Mouse (Mus musculus) kidney, embryonic 16.5 days (tissue): ENCODE results near the gene Abcb11. TPM values are rescaled to one million over a fixed set of nuclear protein-coding genes. Genes with fewer than 3 reads are reported as not detected.
A peak's percentile ranks its signal among the peaks of the same experiment; 100 is the strongest.

Experiments used
- ATAC-seq: fragments of 200-750 bp; cut with Nextera tagmentation; 2 replicates; pipeline ENCODE4 v1.8.0; 2017; ENCODE audit warnings: moderate TSS enrichment; ENCODE audit not compliant: low FRiP score, low TSS enrichment
- H3K27ac ChIP-seq: fragments of 300-500 bp; sonication (generic); 2 replicates; pipeline ENCODE4 v1.5.1; 2014; ENCODE audit warnings: low read length
- H3K27me3 ChIP-seq: fragments of 300-500 bp; sonication (generic); 2 replicates; pipeline ENCODE4 v1.6.1; 2014; ENCODE audit warnings: low read length, control low read depth, mixed read lengths; ENCODE audit not compliant: insufficient read depth
- H3K36me3 ChIP-seq: fragments of 300-500 bp; sonication (generic); 2 replicates; pipeline ENCODE4 v1.6.1; 2014; ENCODE audit warnings: low read length, control low read depth, mixed read lengths; ENCODE audit not compliant: insufficient read depth
- H3K4me1 ChIP-seq: fragments of 300-500 bp; sonication (generic); 2 replicates; pipeline ENCODE4 v1.6.1; 2014; ENCODE audit warnings: low read length, control low read depth, mixed read lengths; ENCODE audit not compliant: insufficient read depth
- H3K4me2 ChIP-seq: fragments of 300-500 bp; sonication (generic); replicated peaks from 2 replicates; pipeline ENCODE4 v1.6.1; 2014; ENCODE audit warnings: low read depth, low read length
- H3K4me3 ChIP-seq: fragments of 300-500 bp; sonication (generic); 2 replicates; pipeline ENCODE4 v1.5.1; 2014; ENCODE audit warnings: mild to moderate bottlenecking, low read length
- H3K9ac ChIP-seq: fragments of 300-500 bp; sonication (generic); replicated peaks from 2 replicates; pipeline ENCODE4 v1.6.1; 2014; ENCODE audit warnings: low read length
- H3K9me3 ChIP-seq: fragments of 300-500 bp; sonication (generic); 2 replicates; pipeline ENCODE4 v1.6.1; 2016; ENCODE audit warnings: low read length, control low read depth
- WGBS: fragments of 180-500 bp; shearing (Covaris S2); extraction: QIAGEN DNeasy Blood & Tissue Kit; methylation state at CpG from one replicate; pipeline ENCODE4 v1.1.7; 2014; 5-methylcytosine and 5-hydroxymethylcytosine counted together
- polyA plus RNA-seq: library from polyadenylated mRNA; unstranded; fragments of >200 nt; fragmentation: Nextera tagmentation; extraction: Ambion mirVana; gene quantifications from 2 replicates; pipeline ENCODE4 v1.2.1, GENCODE M21; 2015

The Abcb11 gene
- polyA plus RNA-seq, 1 experiment from 2014 or later = 0.06 TPM

DNA sequence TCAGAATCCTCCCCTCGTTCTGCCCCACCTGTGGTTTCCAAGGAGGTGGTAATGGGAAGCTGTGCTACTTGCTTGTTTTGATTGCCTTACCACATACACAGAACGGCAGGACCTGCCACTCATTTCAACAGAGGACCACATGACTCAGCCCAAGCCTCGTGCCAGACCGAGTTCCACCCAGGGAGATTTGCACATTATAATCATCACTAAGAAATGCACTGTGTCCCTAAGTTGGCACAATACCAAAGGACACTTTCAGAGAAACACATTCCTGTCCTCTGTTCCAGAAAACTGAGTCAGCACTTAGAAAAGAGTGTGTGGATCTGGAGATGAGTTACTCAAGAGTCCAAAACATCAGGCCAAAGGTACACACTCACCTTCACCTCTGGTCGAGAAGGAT, 53.4 kb downstream of the Abcb11 start:
- H3K4me2 ChIP-seq = no peak overlapping the region
- H3K4me1 ChIP-seq = no peaks in the 10 kb centered on the region
- 0 out of 2 replicates have a peak, but pooled peaks cover 2% of the 10 kb centered on the region for H3K9me3 ChIP-seq
- ATAC-seq = no peak
- 58% methylated on average over 5 of the region's 5 CpGs for WGBS
- H3K27ac ChIP-seq = no peak overlapping the region
- no peaks in the 10 kb centered on the region for H3K27me3 ChIP-seq
- no peaks in the 10 kb centered on the region for H3K36me3 ChIP-seq
- H3K4me3 ChIP-seq = no peak overlapping the region
- H3K9ac ChIP-seq = no peak overlapping the region

DNA sequence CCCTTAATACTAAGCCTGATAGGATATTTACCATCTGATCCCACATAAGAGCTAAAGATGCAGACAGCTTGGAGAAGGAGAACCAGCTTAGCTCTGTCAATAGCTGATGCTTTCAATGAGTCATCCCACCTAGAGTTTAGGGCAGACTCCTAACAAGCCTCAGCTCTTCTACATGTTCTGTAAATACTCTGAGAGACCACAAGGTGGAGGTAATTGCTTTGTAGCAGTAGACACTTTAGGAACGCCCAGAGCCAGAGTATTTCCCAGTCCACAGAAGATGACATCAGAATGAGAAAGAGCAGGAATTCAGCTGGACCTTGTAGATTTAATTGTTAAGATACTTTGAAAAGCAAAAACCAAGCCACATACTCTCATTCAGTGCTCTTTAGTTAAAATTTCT, 66.5 kb downstream of the Abcb11 start:
- WGBS = 3% methylated on average over 1 of the region's 1 CpGs
- H3K27me3 ChIP-seq = no peaks in the 10 kb centered on the region
- H3K4me2 ChIP-seq = no peak overlapping the region
- no peak overlapping the region for H3K4me3 ChIP-seq
- H3K9ac ChIP-seq = no peak overlapping the region
- H3K4me1 ChIP-seq = no peaks in the 10 kb centered on the region
- peak; percentile 67; the same call in 1 of the 2 replicates for ATAC-seq
- no peaks in the 10 kb centered on the region for H3K9me3 ChIP-seq
- no peak overlapping the region for H3K27ac ChIP-seq
- no peaks in the 10 kb centered on the region for H3K36me3 ChIP-seq

DNA sequence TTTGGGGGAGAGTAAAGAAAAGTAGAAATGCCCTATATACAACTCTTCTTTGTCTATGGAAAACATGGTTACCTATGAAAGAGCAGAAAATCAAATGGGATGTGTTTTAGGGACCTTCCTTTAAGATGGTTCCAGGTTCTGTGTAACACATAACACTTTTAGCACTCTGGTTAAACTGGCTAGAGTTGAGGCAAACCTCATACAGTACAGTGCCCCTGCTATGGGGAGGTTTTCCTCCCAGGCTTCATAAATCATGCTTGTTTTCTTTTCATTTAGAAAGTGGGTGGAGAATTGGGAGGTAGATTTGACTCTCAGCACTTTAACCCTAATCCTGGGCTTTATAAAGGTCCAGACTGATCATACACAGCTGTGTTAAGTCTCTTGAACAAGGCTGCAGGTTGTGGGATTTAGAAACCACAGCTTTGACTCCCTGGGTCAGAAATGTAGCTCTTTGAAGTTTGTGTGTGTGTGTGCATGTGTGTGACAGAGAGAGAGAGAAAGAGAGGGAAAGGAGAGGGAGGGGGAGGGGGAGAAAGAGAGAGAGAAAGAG, 78.3 kb downstream of the Abcb11 start:
- no peaks in the 10 kb centered on the region for H3K9me3 ChIP-seq
- H3K4me3 ChIP-seq = no peak overlapping the region
- peak; percentile 71 for ATAC-seq
- no peak overlapping the region for H3K27ac ChIP-seq
- no peaks in the 10 kb centered on the region for H3K36me3 ChIP-seq
- no peak overlapping the region for H3K4me2 ChIP-seq
- no peaks in the 10 kb centered on the region for H3K27me3 ChIP-seq
- no peak overlapping the region for H3K9ac ChIP-seq
- no peaks in the 10 kb centered on the region for H3K4me1 ChIP-seq

DNA sequence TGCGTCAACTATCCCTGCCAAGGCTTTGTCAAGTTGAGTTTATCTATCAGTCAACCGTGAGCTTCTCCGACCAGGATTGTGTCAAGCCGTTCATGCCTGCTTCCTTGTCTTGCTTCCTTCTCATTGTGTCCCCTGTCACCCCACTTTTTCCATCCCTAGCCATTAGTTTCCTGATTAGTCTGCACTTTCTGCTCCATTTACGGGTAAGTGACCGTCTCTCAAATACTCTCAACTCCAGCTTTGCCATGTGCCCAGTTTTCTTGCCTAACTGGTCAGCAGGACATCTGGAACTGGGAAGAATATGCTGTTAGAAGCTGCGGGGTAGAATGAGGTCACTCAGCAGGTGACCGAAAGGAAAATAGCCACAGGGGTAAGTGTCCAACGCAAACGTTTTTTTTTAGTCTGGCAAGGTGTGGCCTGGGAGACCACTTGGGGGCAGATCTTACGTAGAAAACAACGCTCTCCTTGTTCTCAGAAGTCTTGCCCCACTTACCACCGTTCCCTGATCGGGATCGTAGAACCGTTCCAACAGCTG, 94.1 kb downstream of the Abcb11 start:
- 63% methylated on average over 16 of the region's 16 CpGs for WGBS
- ATAC-seq = no peak
- no peaks in the 10 kb centered on the region for H3K9me3 ChIP-seq
- no peak overlapping the region for H3K4me3 ChIP-seq
- no peak overlapping the region for H3K27ac ChIP-seq
- H3K36me3 ChIP-seq = no peaks in the 10 kb centered on the region
- H3K4me2 ChIP-seq = no peak overlapping the region
- H3K4me1 ChIP-seq = peaks cover 5% of the 10 kb centered on the region; the same call in 1 of the 2 replicates
- H3K9ac ChIP-seq = no peak overlapping the region
- H3K27me3 ChIP-seq = no peaks in the 10 kb centered on the region

DNA sequence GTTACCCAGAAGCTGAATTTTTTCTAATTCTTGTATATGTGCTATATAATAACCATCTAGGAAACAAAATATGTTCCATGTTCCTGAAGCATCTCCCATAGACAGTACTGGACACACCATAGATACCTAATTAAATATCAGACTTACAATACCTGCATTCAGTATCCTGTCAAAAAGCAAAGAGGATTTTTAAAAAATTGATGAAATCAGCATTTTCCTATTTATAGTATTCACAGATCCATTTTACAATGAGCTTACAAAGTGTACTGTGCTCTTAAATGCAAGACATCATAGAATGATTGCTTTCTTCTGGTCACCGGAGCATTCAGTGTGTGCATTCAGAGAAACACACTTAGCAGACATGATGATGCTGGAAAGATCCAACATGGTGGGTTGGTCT, 95.3 kb downstream of the Abcb11 start:
- peaks cover 5% of the 10 kb centered on the region; the same call in 1 of the 2 replicates for H3K4me1 ChIP-seq
- no peak overlapping the region for H3K9ac ChIP-seq
- H3K9me3 ChIP-seq = no peaks in the 10 kb centered on the region
- no peaks in the 10 kb centered on the region for H3K27me3 ChIP-seq
- 88% methylated on average over 1 of the region's 1 CpGs for WGBS
- no peak overlapping the region for H3K27ac ChIP-seq
- no peaks in the 10 kb centered on the region for H3K36me3 ChIP-seq
- ATAC-seq = no peak
- H3K4me2 ChIP-seq = no peak overlapping the region
- H3K4me3 ChIP-seq = no peak overlapping the region

DNA sequence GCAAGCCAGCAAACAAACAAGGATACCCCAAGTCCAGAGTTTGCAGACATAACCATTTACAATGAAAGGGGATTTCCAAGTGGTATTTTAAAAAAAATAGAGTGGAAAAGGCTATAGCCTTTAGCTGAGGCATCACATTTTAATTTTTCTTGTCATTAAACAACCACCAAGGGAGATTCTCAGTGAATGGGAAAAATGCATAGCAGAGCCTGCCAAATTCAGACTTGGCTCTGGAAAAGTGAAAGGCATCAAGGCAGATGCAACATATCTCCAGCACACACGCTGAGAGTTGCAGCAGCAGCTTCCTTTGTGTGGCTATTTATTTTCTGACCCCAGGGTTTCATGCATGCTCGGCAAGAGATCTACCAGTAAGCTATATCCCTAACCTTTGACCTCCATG, 97.5 kb downstream of the Abcb11 start:
- Histone ChIP-seq H3K9ac (no peak overlapping the region), H3K4me1 (peaks cover 5% of the 10 kb centered on the region; the same call in 1 of the 2 replicates), H3K4me2 (no peak overlapping the region), H3K36me3 (no peaks in the 10 kb centered on the region), H3K4me3 (no peak overlapping the region), H3K27ac (no peak overlapping the region), H3K9me3 (no peaks in the 10 kb centered on the region), H3K27me3 (no peaks in the 10 kb centered on the region)
- no peak; the same call in 1 of the 2 replicates for ATAC-seq
- 24% methylated on average over 2 of the region's 2 CpGs for WGBS

DNA sequence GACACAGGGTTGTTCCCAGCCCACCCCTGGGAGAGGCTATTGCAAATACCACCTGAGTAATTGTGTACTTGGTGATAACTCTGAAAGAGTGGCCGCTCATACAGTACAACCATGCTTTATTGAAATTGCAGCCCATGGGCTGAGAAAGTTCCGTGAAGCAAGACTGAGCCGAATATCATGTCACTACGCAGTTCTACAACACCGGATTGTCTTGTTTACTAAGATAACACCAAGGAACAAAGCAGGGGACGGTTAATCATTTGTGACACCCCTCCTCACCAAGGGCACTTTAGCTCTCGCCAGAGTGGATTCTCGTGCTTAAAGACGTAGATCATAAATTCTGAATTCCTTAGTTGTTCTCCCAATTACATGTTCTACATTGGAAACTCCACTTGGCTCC, 103.1 kb downstream of the Abcb11 start:
- Histone ChIP-seq H3K9me3 (no peaks in the 10 kb centered on the region), H3K27ac (no peak overlapping the region)
- ATAC-seq = peak; percentile 82

DNA sequence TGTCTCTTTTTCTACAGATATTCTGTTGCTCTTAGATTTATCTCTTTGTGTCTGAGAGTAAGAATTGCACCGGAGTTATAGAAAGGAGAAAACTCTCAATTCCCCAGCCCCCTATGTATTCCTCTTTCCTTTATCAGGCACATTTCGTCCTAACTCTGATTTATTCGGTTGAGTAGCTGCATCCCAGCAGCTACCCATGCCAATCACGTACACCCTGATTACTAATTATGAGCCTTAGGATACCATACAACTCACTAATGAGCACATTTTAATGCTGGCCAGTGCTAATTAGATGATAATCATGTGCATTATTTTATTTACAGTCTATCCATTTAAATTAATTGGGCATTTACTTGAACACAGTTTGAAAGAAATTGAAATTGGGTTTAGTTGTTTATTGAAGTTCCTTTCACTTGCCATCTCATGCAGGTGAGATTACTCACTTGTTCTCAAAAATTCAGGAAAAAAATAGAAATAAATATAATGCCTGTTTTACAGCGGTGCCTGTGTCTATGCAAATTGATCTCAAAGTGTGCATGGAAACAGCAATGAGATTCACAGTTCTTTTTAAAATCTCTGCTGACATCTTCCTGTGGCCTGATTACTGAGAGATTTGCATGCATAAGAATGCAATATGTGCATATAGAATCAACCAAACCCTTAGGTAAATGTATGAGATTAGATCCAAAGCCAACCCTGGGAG, 107.3 kb downstream of the Abcb11 start:
- no peak overlapping the region for H3K4me3 ChIP-seq
- no peaks in the 10 kb centered on the region for H3K36me3 ChIP-seq
- no peak overlapping the region for H3K27ac ChIP-seq
- ATAC-seq = no peak
- no peaks in the 10 kb centered on the region for H3K9me3 ChIP-seq
- no peaks in the 10 kb centered on the region for H3K27me3 ChIP-seq
- peaks cover 7% of the 10 kb centered on the region; the same call in 1 of the 2 replicates for H3K4me1 ChIP-seq
- H3K9ac ChIP-seq = no peak overlapping the region
- no peak overlapping the region for H3K4me2 ChIP-seq
- 73% methylated on average over 5 of the region's 5 CpGs for WGBS

More for the DNA sequence above, 103.1 kb downstream of the Abcb11 start:
- H3K4me1 ChIP-seq = peaks cover 5% of the 10 kb centered on the region; the same call in 1 of the 2 replicates
- no peak overlapping the region for H3K4me3 ChIP-seq
- 19% methylated on average over 9 of the region's 9 CpGs for WGBS
- no peaks in the 10 kb centered on the region for H3K36me3 ChIP-seq
- H3K9ac ChIP-seq = no peak overlapping the region
- no peak overlapping the region for H3K4me2 ChIP-seq
- no peaks in the 10 kb centered on the region for H3K27me3 ChIP-seq

DNA sequence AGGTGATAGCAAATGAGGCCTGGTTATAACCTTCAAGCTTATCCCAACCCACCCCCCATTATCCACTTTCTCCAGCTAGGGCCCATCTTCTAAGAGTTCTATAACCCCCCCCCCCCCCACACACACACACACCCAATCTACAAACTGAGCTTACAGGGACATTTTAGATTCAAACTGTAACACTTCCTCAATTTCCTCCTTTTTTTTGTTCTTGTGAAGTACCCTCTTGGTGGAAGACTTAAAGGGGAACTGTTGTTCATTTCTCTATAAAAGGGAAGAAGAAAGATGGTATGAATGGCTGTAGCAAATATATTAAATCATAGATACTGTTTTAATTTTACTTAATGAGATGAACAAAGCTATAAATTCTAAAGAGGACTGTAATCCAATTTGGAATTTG, 110.3 kb downstream of the Abcb11 start:
- no peak for ATAC-seq
- Histone ChIP-seq H3K9me3 (no peaks in the 10 kb centered on the region), H3K27ac (no peak overlapping the region), H3K4me2 (no peak overlapping the region), H3K4me1 (0 out of 2 replicates have a peak, but pooled peaks cover 2% of the 10 kb centered on the region), H3K9ac (no peak overlapping the region), H3K27me3 (no peaks in the 10 kb centered on the region), H3K4me3 (no peak overlapping the region), H3K36me3 (no peaks in the 10 kb centered on the region)

DNA sequence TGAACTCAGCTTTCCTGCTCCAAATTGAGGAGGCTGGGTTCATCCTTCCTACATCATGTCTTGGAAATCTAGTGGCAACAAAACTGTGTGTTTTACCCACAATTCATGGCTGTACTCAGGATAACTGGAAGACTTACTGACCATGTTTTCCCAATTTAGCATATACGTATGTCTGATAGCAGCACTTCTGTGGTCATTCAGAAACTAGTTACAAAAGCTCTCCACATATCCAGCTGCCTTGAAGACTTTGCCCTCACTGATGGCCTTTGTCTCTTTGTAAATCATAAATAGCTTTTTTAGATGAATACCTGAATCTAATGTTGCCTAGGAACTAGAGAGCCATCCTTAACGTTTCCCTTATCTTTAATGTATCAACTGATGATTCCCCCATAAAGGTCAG, 112.3 kb downstream of the Abcb11 start:
- Histone ChIP-seq H3K9me3 (no peaks in the 10 kb centered on the region), H3K27ac (no peak overlapping the region), H3K9ac (no peak overlapping the region), H3K4me1 (0 out of 2 replicates have a peak, but pooled peaks cover 2% of the 10 kb centered on the region), H3K4me2 (no peak overlapping the region), H3K27me3 (no peaks in the 10 kb centered on the region), H3K4me3 (no peak overlapping the region), H3K36me3 (no peaks in the 10 kb centered on the region)
- ATAC-seq = no peak
- WGBS = 65% methylated on average over 2 of the region's 2 CpGs
